Mouse (Mus musculus): ENCODE results near the gene Asgr1.
"Not testable (repeated sequence)": the region's sequence is repeated elsewhere in the genome, so short reads cannot be mapped to it uniquely, and the experiment has no call there.

The Asgr1 gene

DNA sequence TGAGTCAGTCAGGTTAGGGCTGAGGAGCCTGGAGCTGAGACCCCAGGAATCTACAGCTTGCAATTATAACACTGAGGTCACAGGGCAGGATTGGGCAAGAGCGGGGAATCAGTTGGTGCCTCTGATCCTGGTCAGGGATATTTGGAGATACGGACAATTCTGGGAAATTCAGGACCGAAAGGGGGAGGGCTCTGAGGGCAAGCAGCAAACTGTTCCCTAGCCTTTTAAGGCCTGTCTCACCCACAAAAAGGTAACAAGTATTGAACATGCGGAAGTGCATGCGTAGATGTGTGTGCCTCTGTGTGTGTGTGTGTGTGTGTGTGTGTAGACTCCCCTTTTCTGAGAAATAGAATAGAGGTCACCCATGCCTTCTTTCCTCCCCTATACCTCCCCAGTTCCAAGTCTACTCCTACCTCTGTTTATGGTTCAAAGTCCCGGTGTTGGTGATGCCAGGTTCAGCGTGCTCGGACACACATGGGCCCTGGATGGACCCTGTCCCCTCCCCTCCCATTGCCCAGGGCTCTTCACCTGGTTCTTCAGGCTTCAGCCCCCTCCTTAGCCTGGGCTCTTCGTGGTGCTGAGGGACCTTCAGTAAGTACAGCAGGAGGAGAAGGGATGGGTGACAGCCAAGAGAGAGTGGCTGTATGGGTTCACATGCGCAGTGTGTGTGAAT, at the start of gene Asgr1:
TSS of gene Asgr1 (plus strand) at position 188 of the 673 bp plus-strand sequence.
- DNase-seq (ENCODE audit: low spot score), result no peak

DNA sequence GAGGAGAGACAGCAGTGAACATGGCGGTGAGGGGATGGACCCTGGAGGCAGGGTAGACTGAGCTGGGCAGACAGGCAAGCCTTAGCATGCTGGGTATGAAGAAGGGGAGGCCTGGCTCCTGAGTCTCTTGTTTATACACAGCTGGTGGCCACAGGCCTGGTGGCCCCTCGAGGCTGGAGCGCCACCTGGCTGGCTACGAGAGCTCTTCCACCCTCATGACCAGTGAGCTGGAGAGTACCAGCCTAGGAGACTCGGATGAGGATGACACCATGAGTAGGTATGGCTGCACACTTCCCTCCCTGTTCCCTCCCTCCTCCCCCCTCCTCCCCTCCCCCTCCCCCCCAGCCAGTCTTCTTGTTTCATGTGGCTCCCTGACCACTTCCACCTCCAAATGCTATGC, 48.4 kb upstream of the Asgr1 start:
- no peak for DNase-seq (ENCODE audit: low spot score)

DNA sequence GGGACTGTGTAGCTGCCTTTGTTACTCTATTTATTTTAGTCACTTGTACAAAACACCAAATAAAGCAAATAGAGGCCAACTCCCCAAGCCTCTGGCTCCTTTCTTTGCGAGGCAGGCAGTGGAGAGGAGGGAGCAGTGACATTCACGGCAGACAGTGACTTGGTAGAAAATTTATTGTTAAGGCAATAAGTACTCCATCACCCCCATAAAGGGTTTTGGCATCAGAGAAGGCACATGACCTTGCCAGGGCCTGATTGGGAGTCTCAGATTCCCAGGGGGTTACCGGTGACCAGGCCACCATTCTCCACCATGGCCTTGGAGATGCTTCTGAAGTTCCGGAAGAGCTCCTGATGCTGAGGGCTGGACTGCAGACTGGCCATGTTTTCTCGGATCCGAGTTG, 43.9 kb upstream of the Asgr1 start:
- no peak for DNase-seq (ENCODE audit: low spot score)

DNA sequence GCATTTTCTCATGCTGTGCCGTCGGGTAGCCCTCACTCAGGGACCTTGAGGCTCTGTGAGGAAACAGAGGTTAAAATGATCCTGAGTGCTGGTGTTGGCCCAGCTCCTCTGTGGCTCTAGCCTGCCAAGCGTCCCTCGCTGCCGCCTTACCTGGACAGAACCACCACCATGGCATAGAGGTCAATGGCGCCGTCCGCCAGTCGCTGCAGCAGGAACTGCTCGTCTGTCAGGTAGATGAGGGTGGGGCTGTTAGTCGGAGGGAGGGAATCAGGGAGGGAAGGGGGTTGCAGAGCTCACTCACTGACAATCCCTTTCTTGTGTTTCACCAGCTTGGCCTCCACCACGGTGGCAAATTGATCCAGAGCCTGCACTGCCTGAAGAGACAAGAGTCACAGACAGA, 43.3 kb upstream of the Asgr1 start:
- no peak for DNase-seq (ENCODE audit: low spot score)

DNA sequence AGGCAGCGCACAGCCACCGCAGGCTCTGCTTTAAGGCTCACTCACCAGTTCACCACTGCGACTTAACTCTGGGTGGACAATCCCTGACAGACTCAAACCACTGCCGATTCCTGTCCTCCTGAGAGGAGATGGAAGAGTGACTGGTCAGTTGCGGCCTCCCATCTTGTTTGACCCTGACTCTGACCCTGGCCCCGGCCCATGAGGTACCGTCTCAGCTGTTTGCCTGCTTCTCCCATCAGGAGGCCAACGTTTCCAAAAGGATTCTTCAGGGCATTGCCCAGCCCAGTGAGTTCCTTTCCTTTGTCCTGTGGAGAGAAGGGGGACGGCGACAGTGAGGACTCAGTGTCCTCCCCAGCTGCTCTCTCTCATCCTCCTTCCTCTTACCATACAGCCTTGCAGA, 42.9 kb upstream of the Asgr1 start:
- DNase-seq (ENCODE audit: low spot score), result no peak

DNA sequence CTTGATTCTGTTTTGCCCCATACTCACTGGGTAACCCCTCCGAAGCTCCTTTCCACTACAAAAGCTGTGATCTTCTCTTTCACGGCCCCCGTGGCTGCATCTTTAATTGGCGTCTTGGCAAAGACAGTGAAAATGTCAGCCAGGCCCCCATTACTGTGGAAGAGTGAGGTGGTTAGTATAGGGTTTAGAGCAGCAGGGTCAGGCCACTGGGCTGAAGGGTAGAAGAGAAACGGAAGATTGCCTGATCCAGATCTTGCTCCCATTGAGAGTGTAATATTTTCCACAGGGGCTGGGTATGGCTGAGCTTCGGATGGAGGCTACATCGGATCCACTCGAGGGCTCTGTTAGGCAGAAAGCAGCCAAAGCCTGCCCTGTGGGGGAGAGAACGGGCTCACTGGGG, 41.0 kb upstream of the Asgr1 start:
- DNase-seq (ENCODE audit: low spot score), result no peak

- DNase-seq (ENCODE audit: low spot score), result no peak
These were observed 40.5 kb upstream of the Asgr1 start for GRCm38 (mm10) chr11:70013408-70013807.

GRCm38 (mm10) chr11:70014051-70014450, 39.8 kb upstream of the Asgr1 start:
- no peak for DNase-seq (ENCODE audit: low spot score)

GRCm38 (mm10) chr11:70014880-70015558, 38.9 kb upstream of the Asgr1 start, which contains the start of gene Acadvl:
Acadvl (minus strand) TSS chr11:70015411.
- DNase-seq (ENCODE audit: low spot score), result peak; percentile 63

DNA sequence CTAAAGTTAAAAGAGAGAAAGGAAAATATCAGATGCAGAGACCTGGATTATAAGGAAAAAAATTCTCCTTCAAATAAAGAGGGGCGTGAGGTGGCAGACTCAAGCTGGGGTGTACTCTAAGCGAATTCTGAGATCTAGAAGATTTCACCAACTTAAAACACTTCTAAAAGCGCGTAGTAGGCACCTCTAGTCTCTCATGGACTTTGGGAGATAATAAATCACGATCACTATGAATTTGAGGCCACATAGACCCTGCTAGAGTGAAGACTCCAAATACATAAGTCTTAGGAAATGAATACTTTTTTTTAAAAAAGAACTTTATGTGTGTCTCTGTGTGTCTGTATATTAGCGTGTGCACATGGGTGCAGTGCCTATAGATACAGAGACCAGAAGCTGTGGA, 38.2 kb upstream of the Asgr1 start:
- DNase-seq (ENCODE audit: low spot score), result no peak

DNA sequence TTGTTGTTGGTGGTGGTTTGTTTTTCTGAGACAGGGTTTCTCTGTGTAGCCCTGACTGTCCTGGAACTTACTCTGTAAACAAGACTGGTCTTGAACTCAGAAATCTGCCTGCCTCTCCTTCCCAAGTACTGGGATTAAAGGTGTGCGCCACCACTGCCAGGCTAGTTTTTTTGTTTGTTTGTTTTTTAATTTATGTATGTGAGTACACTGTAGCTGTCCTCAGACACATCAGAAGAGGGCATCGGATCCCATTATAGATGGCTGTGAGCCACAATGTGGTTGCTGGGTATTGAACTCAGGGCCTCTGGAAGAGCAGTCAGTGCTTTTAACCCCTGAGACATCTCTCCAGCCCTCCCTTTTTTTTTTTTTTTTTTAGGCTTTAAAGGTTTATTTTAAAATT, 37.7 kb upstream of the Asgr1 start:
- not testable (repeated sequence) for DNase-seq (ENCODE audit: low spot score)

GRCm38 (mm10) chr11:70016669-70017068, 37.2 kb upstream of the Asgr1 start, which contains the start of gene Dlg4:
Dlg4 (plus strand) TSS chr11:70016942.
- no peak for DNase-seq (ENCODE audit: low spot score)

- DNase-seq (ENCODE audit: low spot score), result no peak
These were observed 36.6 kb upstream of the Asgr1 start for GRCm38 (mm10) chr11:70017199-70017767.

- no peak for DNase-seq (ENCODE audit: low spot score)
These were observed 35.5 kb upstream of the Asgr1 start for GRCm38 (mm10) chr11:70018131-70018990.

DNA sequence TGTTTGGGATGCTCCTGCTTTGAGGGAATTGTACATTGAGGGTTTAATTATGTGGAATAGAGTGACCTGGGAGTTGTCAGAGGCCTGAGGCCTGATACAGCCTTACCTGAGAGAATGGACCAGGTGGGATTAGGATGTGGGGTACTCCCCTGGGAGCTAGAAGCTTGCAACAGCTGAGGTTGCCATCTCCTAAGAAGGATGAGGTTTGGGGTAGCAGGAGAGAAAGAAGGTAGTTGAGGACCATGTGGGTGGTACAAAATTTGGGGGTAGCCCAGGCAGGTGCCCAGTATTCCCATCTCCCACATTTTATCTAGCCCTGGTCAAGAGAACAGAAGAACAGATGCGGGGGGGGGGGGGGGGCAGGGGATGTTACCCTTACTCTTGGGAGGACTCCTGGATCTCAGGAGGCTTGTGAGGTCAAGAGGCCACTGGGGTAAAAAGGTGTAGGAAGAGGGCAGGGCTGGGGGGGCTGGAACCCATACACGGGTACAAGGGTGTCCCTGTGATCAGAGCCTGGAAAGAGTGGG, 34.3 kb upstream of the Asgr1 start:
- no peak for DNase-seq (ENCODE audit: low spot score)

DNA sequence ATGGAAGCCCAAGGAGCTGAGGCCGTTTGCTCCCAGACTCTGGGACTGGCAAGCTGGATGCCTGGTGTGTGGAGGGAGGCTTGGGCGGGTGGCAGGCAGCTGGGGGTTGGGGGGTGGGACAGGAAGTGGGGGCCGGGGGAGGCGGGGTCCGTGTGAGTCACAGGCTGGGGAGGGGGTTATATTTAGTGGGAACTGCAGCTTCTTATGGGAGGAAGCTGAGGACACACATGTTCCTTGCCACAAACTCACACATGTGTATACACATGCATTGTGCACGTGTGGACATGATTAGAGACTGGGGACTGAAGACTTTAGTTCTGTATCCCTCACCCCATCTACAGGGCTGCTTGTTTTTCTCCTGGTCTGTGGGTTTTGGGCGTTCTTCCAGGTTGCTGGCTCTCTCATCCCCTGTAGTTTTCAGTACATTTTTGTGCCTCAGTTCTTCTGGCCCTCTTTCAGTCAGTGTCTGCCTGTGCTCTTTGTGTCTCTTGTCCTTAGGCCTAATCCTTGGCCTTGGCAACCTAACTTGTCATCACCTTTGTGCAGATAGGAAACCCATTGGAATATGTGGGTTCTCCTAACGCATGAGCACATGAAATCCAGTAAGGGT, 33.8 kb upstream of the Asgr1 start:
- DNase-seq (ENCODE audit: low spot score), result no peak

- no peak for DNase-seq (ENCODE audit: low spot score)
These were observed 33.1 kb upstream of the Asgr1 start for GRCm38 (mm10) chr11:70020731-70021263.

GRCm38 (mm10) chr11:70021264-70022132, 32.4 kb upstream of the Asgr1 start:
- DNase-seq (ENCODE audit: low spot score), result peak; percentile 85

- no peak for DNase-seq (ENCODE audit: low spot score)
These were observed 30.3 kb upstream of the Asgr1 start for GRCm38 (mm10) chr11:70023481-70024150.

DNA sequence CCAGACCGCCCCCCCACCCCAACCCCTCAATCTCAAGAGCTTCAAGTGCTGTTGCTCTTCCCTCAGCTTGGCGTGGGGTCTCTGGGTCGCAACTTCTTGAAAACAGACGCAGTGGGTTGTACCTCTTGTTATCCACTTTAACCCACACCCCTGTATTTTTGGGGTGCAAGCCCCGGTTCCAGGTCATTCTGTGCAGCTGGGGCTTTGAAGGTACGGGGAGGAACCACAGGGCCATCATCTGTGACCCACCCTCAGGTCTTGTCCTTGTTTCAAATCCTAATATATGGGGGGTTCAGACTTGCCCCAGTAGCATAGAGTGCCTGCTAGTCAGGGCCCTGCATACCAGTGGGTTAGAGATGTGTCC, 29.8 kb upstream of the Asgr1 start:
- no peak for DNase-seq (ENCODE audit: low spot score)

Measured in urinary bladder, postnatal 10 days (tissue).